Mouse (Mus musculus) gastrocnemius, postnatal 4 days (tissue): ENCODE data around the gene Sez6l. TPM values are rescaled to one million over a fixed set of nuclear protein-coding genes. Genes with fewer than 3 reads are reported as not detected.

Source experiments
- DNase-seq, 2 experiments: peaks; one replicate each; pipeline ENCODE4 v3.0.0; 2021 to 2022; ENCODE audit warnings: low spot score in 2 of 2, mixed read lengths in 2 of 2
- long read RNA-seq, 2 experiments: library from polyadenylated mRNA; stranded (forward); transcript quantifications; one replicate each; pipeline ENCODE4 v2.0.0; 2021
- total RNA-seq, 2 experiments: library from RNA; stranded (reverse); gene quantifications; 2 replicates each; pipeline ENCODE4 v1.2.3; 2021

The Sez6l gene
- under 1 TPM; 0.44 to 0.52 TPM for total RNA-seq
- long read RNA-seq, experiment 1, partial matches to known transcripts, result 0 of 1 reads
- long read RNA-seq, experiment 1, other reads (novel, unspliced or antisense), result 1 of 1 reads
- long read RNA-seq, experiment 2, result 0 reads

DNA sequence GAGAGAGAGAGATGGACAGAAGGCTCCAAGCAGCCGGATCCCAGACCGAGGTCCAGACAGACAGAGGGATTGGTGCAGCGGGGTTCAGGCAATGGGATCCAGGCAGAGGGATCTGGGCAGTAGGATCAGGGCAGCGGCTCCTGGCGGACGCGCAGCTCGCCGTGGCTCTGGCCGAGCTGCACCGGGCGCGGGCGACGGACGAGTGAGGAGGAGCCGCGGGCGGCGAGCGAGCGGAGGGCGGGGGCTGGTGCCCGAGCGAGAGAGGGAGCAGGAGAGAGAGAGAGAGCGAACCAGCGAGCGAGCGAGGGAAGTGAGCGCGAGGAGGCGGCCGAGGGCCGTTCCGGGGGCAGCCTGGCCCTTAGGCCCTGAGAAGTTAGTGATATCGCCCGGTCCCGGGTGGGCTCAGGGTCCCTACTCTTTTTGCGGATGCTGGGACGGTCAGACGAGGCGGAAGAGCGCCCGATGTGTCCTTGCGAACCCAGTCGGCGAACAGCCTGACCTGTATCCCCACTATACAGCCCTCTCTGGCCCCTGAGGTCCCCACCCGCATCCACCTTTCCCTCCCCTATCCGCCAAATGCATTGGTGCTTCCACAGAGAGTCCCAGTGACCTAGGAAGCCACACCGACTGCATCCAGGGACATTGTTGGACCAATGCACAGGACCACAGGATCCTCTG, at the start of gene Sez6l:
Sez6l (minus strand) TSS at position 193 of the 678 bp plus-strand sequence.
- peak; percentile 37 to 40 for DNase-seq

DNA sequence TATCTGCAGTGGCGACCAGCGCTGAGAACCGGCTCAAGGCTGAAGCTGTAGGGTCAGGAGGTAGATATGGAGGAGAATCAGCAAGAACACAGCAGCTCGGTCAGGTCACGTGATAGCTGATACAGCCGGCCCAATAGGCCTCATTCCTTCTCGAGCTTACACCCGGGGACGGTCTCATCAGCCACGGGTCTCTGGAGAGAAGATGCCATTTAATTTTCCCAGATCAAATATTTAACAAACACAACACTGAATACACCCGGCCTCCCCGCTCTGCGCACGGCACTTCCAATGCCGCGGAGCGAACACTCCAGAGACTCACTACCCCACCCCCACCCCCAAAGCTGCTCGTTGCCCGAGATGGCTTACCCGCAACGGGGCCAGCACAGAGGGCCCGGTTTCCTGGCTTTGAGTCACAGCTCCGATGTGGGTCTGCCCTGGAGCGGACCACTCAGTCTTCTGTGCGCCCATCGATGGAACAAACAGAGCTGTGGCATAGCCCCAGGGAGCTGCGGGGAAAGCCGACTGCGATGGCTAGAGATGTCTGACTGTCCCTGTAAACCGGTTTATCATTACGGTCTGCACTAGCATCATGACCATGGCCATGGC, 48.7 kb upstream of the Sez6l start:
- no peak for DNase-seq

DNA sequence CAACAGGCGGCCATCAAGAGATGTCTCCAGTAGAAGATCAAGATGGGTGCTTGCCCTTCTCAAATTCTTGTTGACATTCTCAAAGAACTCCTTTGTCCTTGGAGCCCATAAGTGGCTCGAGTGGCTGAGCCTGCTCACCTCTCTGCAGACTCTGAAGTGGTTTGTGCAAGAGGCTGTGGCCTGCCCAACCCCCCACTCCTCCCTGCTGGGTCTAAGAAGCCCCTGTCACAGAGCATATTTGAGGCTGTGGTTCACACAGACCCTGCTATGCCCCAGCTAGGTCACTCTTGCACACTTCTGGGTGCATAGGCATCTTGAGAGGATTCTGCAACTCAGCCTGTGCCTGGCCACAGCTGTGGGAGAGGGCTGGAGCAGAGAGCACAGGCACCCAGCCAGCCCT, 46.0 kb upstream of the Sez6l start:
- no peak for DNase-seq

DNA sequence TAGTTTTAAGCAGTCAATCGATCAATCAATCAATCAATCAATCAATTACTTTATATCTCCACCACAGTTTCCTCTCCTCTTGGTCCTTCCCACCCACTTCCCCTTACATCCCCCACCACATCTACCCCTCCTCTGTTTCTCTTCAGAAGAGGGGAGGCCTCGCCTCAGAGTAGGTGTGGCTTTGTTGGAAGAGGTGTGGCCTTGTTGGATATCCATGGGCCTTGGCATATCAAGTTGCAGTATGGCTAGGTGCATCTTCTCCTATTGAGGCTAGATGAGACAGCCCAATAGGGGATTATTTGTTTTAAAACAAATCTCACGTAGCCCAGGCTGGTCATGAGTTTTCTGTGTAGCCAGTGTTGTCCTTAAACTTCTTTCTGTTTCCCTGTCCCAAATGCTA, 43.3 kb upstream of the Sez6l start:
- no peak for DNase-seq

DNA sequence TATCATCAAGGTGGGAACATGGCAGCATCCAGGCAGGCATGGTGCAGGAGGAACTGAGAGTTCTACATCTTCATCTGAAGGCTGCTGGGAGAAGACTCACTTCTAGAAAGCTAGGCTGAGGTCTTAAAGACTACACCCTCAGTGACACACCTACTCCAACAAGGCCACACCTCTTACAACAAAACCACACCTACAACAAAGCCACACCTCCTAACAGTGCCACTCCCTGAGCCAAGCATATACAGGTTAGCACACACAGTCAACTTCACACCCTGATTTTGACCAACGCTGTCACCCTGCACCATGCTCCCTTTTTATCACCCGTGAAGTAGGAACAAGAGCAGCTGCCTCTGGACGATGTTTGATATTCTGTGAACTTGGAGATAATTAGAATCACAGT, 42.4 kb upstream of the Sez6l start:
- DNase-seq, result no peak

DNA sequence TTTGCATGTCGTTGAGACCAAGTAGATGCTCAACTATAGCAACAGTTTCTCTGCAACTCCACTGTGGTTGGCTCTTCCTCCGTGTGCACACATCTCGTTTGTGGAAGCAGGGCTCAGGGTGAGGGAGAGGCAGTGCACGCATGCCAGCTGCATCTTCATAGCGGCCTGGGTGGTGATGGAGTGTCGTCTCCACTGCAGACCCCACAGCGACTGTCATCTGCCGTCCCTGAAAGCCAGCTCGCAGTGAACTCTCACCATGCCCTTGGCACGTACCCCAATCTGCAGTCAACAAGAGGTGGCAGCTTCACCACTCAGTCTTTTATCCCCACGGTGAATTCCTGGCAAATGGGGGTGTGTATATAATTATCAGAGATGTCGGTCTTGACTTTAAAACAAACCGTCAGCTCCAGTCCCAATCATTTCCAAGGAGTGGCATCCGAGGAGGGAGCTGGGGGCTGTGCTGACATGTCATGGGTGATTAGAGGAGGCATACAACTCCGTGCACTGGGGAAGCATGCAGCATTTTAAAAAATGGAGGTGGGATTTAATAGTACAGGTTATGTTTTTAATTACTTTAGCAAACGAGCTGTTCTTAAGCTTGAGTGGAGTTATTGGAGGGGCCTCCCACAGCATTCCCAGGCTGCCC, 40.7 kb upstream of the Sez6l start:
- DNase-seq, result no peak

DNA sequence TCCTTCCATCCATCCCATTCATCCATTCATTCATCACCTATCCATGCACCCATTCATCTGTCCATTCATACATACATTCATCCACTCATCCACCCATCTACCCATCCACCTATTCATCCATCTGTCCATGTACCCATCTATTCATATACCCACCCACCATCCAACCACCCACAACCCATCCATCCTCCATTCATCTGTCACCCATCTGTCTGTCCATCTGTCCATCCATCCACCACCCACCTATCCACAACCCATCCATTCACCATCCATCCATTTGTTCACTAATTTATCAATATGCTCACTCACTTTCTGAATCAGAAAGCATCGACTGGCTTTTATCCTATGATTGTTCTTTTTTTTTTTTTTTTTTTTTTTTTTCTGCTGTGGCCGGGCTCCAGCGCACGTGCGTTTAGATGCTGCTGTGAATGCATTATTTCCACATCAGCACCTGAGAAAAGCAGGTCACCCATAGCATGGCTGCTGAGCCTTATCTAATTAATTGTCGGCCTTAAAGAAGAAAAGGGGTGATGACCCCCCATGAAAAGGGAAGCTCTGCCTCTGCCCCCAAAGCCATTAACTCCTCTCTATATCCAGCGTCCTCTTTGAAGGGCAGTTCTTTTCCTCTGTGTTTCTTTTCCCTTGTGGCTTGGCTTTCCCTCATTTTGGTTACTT, 39.1 kb upstream of the Sez6l start:
- no peak for DNase-seq

DNA sequence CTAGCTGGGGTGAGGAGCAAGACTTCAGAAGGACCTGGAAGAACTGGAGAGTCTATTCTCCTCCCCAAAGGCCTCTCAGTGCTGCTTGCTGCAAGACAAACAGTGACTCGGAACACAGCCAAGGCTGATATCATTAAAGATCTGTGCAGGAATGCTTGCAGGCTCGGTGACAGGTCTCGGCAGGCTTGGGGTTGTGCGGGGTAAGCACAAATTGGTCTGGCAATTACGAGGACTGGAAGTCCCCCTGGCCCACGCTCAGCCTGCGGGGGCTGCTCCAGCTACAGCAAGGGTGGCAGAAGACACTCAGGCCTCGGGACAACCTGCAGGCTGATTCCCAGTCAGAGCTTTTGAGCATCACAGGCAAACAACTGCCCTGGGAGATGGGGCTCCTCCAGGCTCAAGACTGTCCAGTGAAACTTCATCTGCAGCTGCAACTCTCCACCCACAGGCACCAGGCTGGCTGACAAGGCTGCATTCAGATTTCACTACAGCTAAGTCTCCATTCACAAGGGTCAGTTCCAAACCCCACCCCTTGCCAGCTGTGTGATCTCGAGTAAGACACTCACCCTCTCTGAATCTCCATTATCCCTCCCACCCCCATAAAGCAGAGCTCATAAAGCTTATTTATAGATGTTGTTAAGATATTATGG, 31.0 kb upstream of the Sez6l start:
- DNase-seq, result peak in 1 of 2 experiments; percentile 54

DNA sequence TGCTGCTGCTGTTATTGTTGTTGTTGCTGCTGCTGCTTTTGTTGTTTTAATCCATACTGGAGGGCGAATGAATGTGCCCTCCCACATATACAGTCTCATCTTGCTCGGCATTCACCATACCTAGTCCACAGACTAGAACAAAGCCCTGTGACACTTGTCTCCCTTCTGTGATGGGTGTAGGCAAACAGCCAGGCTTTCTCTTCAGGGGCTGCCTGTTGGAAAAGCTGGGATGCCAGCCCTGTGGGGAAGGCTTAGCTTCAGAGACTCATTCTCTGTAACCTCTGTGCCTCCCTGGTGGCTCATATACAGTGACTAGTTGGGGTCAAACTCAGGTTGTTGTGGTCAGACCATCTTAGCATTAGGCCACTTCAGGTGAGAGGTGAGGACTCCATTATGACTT, 30.1 kb upstream of the Sez6l start:
- DNase-seq, result no peak

DNA sequence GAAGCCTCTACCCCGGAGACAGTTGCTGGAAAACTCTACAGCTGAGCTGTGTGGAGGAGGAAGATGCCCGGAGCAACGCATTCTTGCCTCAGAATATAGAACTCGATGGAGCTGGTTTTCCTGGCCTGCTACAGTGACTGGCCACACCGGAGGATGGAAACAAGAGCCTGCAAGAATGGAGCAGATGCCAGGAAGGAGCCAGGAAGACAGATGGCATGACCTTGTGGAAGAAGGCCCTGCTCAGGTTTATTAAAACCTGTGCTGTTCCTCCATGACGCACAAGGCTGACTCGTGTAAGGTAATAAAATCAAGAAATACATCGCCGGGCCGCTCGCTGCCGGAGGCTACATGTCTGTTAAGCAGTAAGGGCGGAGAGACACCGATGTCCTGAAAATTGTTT, 28.4 kb upstream of the Sez6l start:
- no peak for DNase-seq

DNA sequence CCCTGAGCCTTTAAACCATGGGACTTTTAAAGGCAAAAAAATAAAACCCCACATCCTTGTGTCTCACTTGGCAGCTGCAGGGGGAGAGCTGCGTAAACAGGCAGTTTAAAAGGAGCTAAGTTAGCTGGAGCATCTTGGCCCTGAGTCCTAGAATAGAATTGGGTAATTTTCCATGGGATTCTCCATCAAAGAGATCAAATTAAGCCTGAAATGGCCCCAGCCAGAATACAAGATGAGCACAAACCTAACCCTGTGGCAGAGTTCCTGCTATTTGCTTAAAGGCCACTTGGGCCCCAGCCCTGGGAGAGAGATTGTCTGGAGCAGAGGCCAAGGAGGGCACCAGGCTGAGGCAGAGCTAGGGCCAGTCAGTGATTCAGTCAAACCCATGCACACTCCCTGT, 27.3 kb upstream of the Sez6l start:
- no peak for DNase-seq

DNA sequence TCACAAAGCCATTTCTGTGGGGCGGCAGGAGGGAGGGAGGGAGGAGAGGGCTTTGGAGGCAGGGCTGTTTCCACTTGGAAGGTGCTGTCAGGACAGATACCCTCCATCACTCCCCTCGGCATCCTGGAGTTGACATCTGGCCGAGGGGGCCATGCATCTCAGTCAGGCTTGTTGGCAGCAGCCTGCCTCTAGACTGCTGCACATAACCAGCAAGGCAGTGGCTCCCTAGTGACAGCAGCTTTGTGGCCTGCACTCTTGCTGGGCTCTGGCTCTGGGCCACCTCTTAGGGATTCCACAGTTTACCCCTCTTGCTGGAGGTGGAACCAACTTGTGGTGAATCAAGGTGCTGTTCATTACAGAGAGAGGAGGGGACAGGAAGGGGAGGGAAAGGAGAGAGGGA, 26.6 kb upstream of the Sez6l start:
- DNase-seq, result no peak

DNA sequence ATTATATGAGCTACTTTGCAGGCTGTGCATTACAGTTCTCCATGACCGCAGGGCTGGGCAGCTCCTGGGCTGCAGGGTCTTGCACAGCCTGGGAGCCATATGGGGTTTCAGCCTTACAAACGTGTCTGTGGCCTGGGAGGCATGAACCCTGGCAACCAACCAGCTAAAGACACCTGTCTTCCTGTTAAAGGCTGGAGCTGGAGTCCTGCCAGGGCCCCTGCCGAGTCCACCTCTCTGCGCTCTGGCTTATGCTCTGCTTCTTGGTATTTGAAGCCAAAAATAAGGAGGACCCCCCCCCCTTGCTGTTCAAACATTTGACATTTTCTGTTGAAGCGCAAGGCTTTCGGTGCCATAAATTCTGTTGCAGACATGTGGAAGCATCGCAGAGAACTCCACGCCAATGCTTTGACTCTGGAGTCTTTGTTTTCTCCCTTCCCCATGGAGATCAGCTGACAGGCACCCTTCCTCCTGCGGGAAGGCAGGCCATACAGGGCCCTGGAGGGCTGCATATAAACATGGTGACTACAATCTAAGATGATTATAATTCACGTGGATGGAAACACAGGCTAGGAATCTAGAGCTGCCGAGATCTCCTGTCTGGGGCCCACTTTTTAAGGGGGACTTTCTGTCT, 23.4 kb upstream of the Sez6l start:
- DNase-seq, result no peak

DNA sequence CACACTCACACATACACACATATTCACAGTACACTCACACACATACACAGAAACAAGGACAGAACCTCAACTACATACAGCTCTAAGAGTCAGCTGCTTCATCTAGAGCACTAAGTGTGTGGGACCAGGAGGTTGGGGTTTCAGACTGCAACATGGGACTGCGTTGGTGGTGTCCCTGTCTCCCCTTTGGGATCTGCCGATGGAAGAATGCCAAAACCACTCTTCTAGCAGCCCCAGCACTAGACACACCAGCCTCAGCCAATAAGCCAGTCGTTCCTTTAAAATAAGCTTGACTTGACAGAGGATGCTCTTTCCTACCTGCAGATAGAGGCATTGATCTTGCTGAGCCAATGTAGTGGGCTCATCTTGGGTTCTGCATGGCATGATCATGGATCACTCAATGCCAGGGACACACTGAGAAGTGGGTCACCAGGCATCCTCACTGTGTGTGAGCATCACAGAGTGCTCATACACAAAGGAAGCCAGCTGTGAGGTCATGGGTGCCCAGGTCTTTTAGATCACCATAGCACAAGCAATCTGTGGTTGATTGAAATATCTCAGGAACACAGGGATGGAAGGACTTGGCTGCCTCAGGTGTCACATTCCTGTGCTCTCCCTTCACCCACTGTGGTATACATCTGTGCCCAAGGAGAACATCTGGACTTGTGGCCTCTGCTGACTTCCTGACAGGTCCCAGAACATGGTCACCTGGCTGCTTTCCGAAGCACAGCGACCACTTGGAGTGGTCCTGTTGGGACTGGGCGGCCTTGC, 22.7 kb upstream of the Sez6l start:
- no peak for DNase-seq

DNA sequence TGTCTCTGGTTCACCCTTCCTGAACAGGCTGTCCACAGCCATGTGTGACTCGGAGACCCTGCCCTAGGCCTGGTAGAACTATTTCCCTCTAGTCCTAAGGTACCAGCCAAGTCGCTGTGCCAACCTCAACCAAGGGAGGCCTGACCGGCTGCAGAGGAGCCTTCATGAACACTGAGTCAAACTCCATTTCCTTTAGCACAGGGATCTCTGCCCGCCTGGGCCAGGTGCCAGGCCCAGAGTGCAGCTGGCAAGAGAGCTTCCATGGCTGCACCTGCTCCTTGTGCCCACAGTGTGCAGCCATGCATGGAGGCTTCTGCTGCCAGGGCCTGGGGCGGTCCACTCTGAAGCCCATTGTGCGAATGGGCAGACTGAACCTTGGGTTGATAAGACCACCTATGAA, 20.9 kb upstream of the Sez6l start:
- peak in 1 of 2 experiments; percentile 40 for DNase-seq

DNA sequence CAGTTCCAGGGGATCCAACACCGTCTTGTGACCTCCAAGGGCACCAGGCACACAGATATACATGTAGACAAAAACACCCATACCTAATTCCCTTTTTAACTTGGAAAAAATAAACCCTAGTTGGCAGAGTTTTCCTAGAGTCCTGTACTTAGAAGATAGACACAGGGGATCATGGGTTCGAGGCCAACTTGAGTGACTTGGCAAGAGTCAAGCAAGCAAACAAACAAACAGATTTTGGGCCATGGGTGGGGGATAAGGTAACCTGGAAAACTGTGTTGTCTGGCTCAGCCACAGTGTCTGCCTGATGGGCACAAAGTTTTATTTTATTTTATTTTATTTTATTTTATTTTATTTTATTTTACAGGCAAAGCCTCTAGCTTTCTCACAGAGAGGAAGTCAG, 20.3 kb upstream of the Sez6l start:
- no peak for DNase-seq

DNA sequence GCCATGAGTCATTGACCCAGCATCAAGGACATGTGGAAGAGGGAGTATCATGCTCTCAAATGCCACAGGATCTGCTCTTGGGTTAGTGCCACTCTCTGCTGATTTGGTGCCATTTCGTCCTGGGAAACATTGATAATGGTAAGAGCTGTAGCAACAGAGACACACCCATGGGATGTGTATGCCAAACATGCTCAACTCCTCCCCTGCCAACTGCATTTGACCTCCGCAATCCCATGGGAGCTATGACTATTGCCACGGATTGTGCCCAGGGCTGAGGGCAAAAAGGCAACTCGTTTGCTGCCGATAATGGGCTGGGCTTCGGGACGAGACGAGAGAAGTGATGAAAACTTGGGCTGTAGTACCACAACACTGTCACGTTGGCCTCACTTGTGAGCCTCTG, 19.7 kb upstream of the Sez6l start:
- no peak for DNase-seq

DNA sequence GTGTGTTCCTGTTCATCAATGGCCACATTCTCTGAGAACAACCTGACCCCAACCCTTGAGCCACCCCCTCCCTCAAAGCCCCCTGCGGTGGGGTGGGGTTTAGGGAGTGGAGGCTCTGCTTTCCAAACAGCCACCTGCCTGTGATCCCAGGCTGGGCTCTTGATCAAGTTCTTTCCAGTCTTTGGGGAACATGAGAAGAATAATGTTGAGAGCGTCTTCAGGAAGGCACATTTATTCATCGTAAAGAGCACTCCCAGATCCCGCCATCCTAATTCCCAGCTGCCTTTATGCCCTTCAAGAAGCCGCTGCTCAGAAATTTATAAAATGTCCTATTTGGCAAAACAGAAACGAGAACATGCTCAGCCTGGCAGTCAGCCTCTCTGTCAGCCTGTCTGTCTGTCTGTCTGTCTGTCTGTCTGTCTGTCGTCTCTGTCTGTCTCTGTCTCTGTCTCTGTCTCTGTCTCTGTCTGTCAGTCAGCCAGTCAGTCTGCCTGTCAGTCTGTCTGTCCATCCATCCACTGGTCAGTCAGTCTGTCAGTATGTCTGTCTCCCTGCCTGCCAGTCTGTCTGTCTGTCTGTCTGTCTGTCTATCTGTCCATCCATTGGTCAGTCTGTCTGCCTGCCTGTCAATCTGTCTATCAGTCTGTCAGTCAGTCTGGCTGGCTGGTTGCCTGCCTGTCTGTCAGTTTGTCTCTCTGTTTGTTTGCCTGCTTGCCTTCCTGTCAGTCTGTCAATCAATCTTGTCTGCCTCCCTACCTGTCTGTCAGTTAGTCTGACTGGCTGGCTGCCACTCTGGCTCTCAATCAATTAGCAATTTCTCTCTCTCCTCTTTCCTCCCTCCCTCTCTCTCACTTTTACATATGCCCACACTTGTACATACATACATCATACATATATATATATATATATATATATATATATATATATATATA, 19.0 kb upstream of the Sez6l start:
- DNase-seq, result no peak

DNA sequence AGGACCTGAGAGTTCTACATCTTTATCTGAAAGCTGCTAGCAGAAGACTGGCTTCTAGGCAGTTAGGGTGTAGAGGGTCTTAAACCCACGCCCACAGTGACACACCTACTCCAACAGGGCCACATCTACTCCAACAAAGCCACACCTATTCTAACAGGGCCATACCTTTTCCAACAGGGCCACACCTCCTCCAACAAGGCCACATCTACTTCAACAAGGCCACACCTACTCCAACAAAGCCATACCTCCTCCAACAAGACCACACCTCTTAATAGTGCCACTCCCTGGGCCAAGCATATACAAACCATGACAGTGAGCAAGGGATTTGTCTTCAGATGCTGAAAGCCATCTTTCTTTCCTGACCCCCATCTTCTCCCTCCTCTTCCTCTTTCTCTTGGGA, 14.7 kb upstream of the Sez6l start:
- no peak for DNase-seq
